Mouse (Mus musculus): ENCODE results near the gene Rbm17.

DNA sequence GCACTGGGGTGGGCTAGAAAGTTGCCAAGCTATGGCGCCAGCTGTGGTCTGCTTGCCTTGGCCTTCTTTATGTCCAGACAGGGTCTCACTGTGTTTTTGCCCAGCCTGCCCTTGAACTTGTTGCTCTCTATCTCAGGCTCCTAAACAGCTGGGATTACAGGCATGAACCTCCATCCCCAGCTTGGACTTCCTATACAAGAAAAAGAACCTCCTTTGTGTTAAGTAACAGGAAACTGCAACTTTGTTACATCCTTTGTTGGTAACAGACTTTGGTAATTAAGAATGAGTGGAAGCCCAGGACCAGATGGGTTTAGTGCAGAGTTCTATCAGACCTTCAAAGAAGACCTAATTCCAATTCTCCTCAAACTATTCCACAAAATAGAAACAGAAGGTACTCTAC lies 30.3 kb downstream of the Rbm17 start:
- no peak for TF ChIP-seq POLR2A (IDR thresholded peaks at IDR 0.05; ENCODE audit: control insufficient read depth, low read depth, low read length)
- no peak for TF ChIP-seq CTCF (IDR thresholded peaks at IDR 0.05; ENCODE audit: control insufficient read depth, insufficient read depth, insufficient replicate concordance, low read depth, low read length)

Data from testis, adult 2 months (tissue).